Mouse (Mus musculus) layer of hippocampus, adult 11-12 months (tissue): ENCODE data around the gene 4932438A13Rik.

Experiments
- DNase-seq: peaks from one replicate; pipeline ENCODE4 v3.0.0; 2022; ENCODE audit warnings: low spot score

The 4932438A13Rik gene

GRCm38 (mm10) chr3:36862721-36863275 is at the start of gene 4932438A13Rik:
TSS of gene 4932438A13Rik (plus strand) at chr3:36863104.
- peak; percentile 95 for DNase-seq

- no peak for DNase-seq
These were observed 46.3 kb upstream of the 4932438A13Rik start for GRCm38 (mm10) chr3:36816633-36817032.

DNA sequence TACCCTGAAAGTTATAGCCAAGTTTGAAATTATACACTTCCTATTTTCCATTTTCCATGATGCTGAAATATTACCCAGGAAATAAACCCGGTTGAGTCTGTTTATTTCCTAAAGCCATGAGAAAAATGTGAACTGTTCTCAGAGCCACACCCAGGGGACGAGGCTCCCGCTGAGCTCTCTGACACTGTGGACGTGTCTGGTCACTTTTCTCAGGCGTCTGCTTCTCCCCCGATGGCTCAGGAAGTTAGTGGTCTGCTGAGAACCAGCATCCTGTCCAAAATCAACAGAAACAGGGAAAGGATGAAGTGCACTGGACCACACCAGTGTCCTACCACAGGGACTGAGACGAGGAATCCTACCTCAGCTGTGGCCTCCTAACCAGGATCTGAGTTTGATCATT is 43.5 kb upstream of the 4932438A13Rik start:
- no peak for DNase-seq

DNA sequence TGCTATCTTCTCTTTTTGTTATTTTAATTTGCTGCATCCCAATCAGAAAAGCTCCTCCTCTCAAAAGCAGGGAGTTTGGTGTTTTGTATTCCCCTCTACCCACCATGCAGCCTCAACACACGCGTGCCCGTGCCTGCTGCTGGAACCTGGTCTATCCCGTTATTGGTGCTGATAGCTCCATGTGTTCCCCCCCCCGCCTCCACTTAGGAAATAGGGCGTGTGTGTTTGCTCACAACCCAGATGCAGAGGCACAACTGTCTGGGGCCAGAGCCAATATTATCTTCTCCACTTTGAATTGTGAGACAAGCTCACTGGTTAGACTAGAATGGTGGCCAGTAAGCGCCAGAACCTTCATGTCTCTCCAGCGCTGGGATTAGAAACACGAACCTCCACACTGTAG is 41.9 kb upstream of the 4932438A13Rik start:
- DNase-seq, result no peak

GRCm38 (mm10) chr3:36825098-36825497 is 37.8 kb upstream of the 4932438A13Rik start:
- no peak for DNase-seq

DNA sequence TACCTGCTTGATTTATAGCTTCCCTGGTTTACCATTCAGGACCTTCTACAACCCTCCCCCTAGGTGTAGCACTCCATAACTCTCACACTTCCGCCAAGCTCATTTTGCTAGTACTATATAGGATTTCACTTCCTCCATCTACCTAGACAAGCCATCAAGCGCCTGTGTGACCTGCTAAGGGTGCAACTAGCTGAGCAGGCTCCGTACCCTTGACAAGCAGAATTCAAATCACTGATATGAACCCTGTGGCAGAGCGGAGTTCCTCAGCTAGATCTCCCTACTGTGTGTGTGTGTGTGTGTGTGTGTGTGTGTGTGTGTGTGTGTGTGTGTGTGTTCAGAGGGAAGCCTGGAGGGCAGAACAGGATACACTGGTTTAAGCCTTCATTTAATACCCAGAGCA is 37.4 kb upstream of the 4932438A13Rik start:
- no peak for DNase-seq

DNA sequence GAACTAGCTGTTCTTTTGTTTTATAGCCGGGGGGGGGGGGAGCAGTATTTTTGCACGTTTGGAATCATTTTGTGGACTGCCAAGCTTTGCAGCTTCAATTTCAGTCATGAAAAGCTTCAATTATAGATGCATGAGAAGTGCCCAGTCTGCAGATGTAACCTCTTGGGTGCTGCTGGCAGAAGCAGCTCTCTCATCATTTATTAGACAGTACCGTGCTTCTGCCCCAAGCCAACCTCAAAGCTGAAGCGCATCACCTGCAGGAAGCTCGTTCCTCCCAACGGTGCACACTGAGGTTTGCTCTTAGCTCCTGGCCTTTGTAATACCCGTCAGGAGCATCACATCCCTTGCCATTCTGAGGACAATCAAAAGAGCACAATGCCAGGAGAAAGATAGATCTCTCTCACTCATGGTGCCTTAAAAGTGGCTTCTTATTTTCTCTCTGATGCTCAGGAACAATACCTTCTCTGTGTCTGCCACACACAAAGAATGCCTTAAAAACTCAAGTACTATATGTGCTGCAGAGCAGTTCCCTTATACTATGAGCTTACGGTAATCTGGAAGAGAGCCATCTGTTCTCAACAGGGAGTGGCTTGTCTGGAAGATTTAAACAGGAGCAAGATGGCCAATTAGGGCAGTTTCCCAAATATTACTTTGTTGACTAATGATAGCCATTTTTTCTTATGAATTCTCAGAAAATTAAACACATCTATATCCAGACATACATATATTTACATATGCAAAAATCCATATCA is 35.5 kb upstream of the 4932438A13Rik start:
- no peak for DNase-seq

- DNase-seq, result no peak
These were observed 32.7 kb upstream of the 4932438A13Rik start for GRCm38 (mm10) chr3:36830218-36830617.

- DNase-seq, result no peak
These were observed 28.5 kb upstream of the 4932438A13Rik start for GRCm38 (mm10) chr3:36834426-36834825.

GRCm38 (mm10) chr3:36834832-36835231 is 28.1 kb upstream of the 4932438A13Rik start:
- no peak for DNase-seq

DNA sequence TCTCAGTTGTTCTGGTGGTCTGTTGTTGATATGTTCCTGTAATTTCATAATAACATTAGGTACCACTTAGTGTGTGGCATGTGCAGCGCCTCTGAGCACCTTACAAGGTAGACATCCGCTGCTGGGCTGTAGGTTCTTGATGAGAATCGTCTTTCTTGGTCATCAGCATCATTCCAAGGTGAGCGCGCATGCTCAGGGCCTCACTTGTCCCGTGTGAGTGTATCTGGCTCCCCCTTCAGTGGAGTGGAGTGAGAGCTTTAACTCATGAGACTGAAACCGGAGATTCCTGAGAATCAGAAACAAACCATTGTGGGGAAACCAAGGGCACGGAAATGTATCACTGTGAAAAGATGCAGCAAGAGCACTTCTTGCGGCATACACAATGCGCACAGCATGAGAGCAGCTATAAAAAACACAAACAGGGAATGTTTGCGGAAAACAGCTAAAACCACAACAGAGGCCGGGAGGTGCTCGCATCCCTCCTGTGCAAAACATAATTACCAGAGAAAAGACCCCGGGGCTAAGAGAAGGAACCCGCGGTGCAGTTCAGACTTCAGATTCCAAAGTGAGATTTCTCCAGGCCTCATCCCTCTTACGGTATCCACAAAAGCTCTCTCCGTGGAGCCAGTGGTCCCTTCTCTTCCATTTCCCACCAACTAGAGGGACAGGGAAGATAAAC is 27.2 kb upstream of the 4932438A13Rik start:
- DNase-seq, result peak; percentile 11

GRCm38 (mm10) chr3:36836833-36837232 is 26.1 kb upstream of the 4932438A13Rik start:
- DNase-seq, result no peak

DNA sequence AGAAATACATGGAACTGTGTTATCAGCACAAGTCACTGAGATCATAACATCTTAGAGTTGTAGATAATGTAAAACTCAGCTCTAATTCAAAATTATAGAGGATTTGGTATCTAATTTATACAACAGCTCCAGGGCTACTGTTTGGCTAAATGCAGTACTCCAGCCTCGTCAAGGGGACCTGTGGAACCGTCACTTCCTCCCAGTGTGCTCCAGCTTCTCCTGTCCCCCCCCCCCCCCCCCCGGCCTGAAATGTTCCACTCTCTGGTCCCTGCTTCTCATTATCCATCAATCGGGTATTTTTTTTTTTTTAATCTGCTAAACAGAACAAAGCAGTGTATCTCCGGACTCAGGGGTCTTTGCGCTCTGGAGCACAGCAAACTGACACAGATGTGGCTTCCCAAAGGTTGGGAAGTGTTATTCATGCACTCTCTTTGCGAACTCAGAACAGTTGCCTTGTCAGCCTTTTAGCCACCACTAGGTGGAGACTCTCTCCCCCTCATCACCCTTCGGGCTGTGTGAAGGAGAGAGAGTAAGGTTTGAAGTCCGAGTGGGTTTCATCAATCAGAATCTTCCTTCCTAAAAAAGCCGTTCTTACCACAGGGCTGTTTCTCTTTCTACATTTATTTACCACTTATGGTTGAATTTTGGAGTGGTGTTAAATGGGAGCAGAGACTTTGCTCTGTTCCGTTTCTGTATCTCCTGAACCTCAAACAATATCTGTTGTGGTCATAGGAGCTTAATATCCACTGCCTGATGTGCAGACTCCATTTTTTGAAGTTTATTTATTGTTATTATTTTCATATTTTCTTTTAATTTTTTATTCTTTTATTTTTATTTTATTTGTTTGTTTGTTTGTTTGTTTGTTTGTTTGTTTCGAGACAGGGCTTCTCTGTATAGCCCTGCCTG is 22.0 kb upstream of the 4932438A13Rik start:
- DNase-seq, result peak; percentile 59

GRCm38 (mm10) chr3:36853733-36854440 is 9.0 kb upstream of the 4932438A13Rik start:
- DNase-seq, result no peak

- no peak for DNase-seq
These were observed 1.2 kb upstream of the 4932438A13Rik start for GRCm38 (mm10) chr3:36861411-36862410.

GRCm38 (mm10) chr3:36863427-36863826 is 523 bp downstream of the 4932438A13Rik start:
- DNase-seq, result peak; percentile 13

DNA sequence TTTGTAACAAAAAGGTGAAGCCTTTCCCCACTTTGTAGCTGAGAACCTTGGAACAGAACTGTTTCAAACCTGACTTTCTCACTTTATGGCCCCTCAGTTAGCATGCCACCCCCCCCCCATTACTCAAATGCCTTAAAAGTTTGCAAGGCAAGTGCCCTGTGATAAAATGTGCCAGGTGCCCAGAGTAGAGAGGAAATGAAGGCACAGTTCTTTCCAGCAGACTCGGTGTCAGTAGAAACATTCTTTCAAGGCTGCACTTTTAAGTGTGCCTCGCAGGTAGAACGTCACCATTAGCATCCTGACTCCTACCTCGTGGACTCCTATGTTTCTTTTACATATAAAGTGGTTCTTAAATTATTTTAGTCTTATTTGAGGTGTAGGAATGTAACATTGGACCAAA is 977 bp downstream of the 4932438A13Rik start:
- no peak for DNase-seq

- no peak for DNase-seq
These were observed 1.6 kb downstream of the 4932438A13Rik start for GRCm38 (mm10) chr3:36864466-36864865.

DNA sequence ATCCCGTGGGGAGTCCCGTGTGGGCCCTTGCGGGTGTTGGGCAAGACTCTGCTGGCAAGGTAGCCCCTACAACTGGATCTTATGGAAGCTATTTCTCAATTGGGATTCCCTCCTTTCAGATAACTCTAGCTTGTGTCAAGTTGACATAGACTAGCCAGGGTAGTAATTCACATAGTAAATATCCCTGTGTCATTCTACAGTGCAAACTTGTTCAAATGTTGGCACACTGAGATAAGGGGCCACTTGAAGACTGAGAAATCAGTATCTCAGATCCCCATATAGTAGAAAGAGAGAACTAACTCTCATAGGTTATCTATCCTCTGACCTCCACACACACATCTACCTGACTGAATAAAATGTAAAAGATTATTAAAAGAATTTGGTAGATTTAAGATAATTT is 42.5 kb downstream of the 4932438A13Rik start:
- DNase-seq, result no peak

GRCm38 (mm10) chr3:36917832-36918231 is 54.9 kb downstream of the 4932438A13Rik start:
- no peak for DNase-seq
